Mouse (Mus musculus): ENCODE measurements at regions not wholly inside any gene's neighbourhood (a gene's known extent, or its start where the extent isn't known, plus 50 kb on each side); places are given as distances from the start of the nearest gene placed in this dataset.

GRCm38 (mm10) chr4:87554912-87555311, 324.6 kb upstream of the Slc24a2 start:
- no peaks in the 10 kb centered on the region for H3K27me3 ChIP-seq (ENCODE audit: control insufficient read depth, insufficient read depth, low read length, poor library complexity, severe bottlenecking)
- no peak for DNase-seq (ENCODE audit: low read depth, low spot score)
- H3K36me3 ChIP-seq (ENCODE audit: control insufficient read depth, insufficient read depth, low read length, poor library complexity, severe bottlenecking), result no peaks in the 10 kb centered on the region

Data from splenic B cell, adult 2 months (primary cell).